Mouse (Mus musculus) liver, embryonic 15.5 days (tissue): ENCODE data around the gene Prps2. TPM values are rescaled to one million over a fixed set of nuclear protein-coding genes. Genes with fewer than 3 reads are reported as not detected.

Source experiments
- ATAC-seq: fragments of 200-750 bp; cut with Nextera tagmentation; 2 replicates; pipeline ENCODE4 v1.8.0; 2017; ENCODE audit warnings: moderate number of reproducible peaks, mild to moderate bottlenecking, moderate library complexity; ENCODE audit not compliant: insufficient read depth
- H3K27ac ChIP-seq: fragments of 300-500 bp; sonication (generic); replicated peaks from 2 replicates; pipeline ENCODE4 v1.5.1; 2015; ENCODE audit warnings: mild to moderate bottlenecking, inconsistent platforms
- H3K27me3 ChIP-seq: fragments of 300-500 bp; sonication (generic); 2 replicates; pipeline ENCODE4 v1.6.1; 2015; ENCODE audit warnings: mild to moderate bottlenecking, inconsistent platforms
- H3K36me3 ChIP-seq: fragments of 300-500 bp; sonication (generic); replicated peaks from 2 replicates; pipeline ENCODE4 v1.6.1; 2015; ENCODE audit warnings: moderate library complexity, mild to moderate bottlenecking, inconsistent platforms
- H3K4me1 ChIP-seq: fragments of 300-500 bp; sonication (generic); replicated peaks from 2 replicates; pipeline ENCODE4 v1.6.1; 2015; ENCODE audit warnings: inconsistent platforms
- H3K4me2 ChIP-seq: fragments of 300-500 bp; sonication (generic); 2 replicates; pipeline ENCODE4 v1.6.1; 2015; ENCODE audit warnings: moderate library complexity, mild to moderate bottlenecking, inconsistent platforms
- H3K4me3 ChIP-seq: fragments of 300-500 bp; sonication (generic); replicated peaks from 2 replicates; pipeline ENCODE4 v1.5.1; 2015; ENCODE audit warnings: mild to moderate bottlenecking, inconsistent platforms
- H3K9ac ChIP-seq: fragments of 300-500 bp; sonication (generic); 2 replicates; pipeline ENCODE4 v1.6.1; 2015; ENCODE audit warnings: moderate library complexity, mild to moderate bottlenecking, inconsistent platforms
- H3K9me3 ChIP-seq: fragments of 300-500 bp; sonication (generic); replicated peaks from 2 replicates; pipeline ENCODE4 v1.6.1; 2016; ENCODE audit warnings: inconsistent platforms
- WGBS: fragments of 180-500 bp; shearing (Covaris S2); methylation state at CpG from one replicate; pipeline ENCODE4 v1.1.7; 2015; ENCODE audit warnings: mixed read lengths; ENCODE audit not compliant: insufficient replicate concordance; 5-methylcytosine and 5-hydroxymethylcytosine counted together
- polyA plus RNA-seq: library from polyadenylated mRNA; unstranded; fragments of >200 nt; fragmentation: Nextera tagmentation; extraction: Ambion mirVana; gene quantifications from 2 replicates; pipeline ENCODE4 v1.2.1, GENCODE M21; 2015

The Prps2 gene
- polyA plus RNA-seq, 1 experiment from 2014 or later = 6.6 TPM

DNA sequence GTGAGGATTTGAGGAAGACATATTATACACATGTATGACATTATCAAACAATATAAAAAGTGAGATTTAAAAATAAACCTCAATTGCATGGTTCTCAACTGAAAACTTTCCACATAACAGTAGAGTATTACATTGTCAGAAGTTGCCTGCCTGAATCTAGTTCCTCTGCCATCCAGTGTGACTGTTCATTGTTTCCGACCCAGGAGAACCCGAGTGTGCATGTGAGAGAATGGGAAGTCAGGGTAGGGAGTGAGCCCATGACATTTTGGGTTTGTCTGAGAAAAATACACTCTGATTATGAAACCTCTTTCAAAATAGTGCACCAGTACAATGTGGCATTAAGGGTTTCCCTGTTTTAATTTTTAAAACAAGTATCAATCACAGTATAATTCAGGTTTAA is 28.9 kb downstream of the Prps2 start:
- no peaks in the 10 kb centered on the region for H3K36me3 ChIP-seq
- H3K9me3 ChIP-seq = no peaks in the 10 kb centered on the region
- H3K27me3 ChIP-seq = no peaks in the 10 kb centered on the region
- no peak overlapping the region for H3K27ac ChIP-seq
- no peak overlapping the region for H3K4me3 ChIP-seq
- H3K4me2 ChIP-seq = no peak overlapping the region
- no peaks in the 10 kb centered on the region for H3K4me1 ChIP-seq
- ATAC-seq = no peak
- WGBS = 77% methylated on average over 2 of the region's 2 CpGs
- H3K9ac ChIP-seq = no peak overlapping the region

DNA sequence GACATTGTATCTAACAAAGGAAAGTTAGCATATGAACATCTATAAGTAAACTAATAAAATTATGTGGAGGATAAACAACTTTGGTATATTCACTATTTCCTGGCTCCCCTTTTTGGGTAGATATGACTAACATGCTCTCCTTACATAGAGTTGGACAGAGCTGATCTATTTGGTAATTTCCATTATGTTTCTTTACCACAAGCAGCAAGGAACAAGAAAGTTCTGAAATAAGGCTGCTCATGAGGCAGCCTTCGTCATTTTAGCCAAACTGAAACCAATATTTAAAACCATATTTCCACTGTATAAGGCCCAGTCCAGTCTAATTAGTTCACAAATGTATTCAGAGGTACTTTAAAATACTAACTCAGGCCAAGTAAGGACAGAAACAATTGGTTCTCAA is 36.1 kb downstream of the Prps2 start:
- Histone ChIP-seq H3K9ac (no peak overlapping the region), H3K9me3 (no peaks in the 10 kb centered on the region), H3K27ac (no peak overlapping the region), H3K4me2 (no peak overlapping the region), H3K27me3 (no peaks in the 10 kb centered on the region), H3K4me1 (no peaks in the 10 kb centered on the region), H3K4me3 (no peak overlapping the region), H3K36me3 (no peaks in the 10 kb centered on the region)
- WGBS = 48% methylated on average over 1 of the region's 1 CpGs
- no peak for ATAC-seq

DNA sequence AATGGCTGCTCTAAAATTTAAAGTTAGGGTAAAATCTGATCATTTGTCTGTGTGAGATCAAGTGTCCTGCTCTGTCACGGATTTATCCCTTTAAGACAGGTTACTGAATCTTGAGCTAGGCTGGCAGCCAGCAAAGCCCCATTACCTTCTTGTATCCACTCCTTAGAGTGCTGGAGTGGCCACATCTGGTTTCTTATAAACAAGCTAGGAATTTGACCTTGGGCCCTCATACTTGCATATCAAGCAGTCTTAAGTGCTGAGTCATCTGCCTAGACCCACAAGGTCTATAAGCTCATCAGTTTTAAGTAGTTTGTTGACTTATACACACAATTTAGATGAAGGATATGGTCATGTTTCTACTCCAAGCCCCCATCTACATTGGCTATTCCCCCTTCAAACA is 38.2 kb downstream of the Prps2 start:
- no peaks in the 10 kb centered on the region for H3K9me3 ChIP-seq
- no peak overlapping the region for H3K9ac ChIP-seq
- no peaks in the 10 kb centered on the region for H3K36me3 ChIP-seq
- H3K4me2 ChIP-seq = no peak overlapping the region
- H3K4me1 ChIP-seq = no peaks in the 10 kb centered on the region
- H3K27ac ChIP-seq = no peak overlapping the region
- no peaks in the 10 kb centered on the region for H3K27me3 ChIP-seq
- H3K4me3 ChIP-seq = no peak overlapping the region
- ATAC-seq = no peak
- WGBS = 61% methylated on average over 1 of the region's 1 CpGs

DNA sequence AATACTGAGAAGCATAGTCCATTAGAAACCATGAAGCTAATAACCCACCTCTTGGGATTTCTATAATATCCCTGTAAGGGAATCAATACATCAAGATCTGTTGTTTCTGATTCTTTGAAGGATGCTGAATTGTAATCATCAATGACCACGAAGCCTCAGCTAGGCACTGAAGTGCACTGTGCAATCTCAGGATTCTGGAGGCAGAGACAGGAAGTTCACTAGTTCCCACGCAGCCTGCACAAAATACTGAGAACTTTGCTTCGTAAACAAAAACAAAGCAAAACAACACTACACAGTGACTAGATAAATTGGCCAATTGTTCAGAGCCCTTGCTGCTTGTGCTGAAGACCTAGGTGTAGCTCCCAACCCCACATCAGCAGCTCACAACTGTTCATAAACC is 40.7 kb downstream of the Prps2 start:
- Histone ChIP-seq H3K4me2 (no peak overlapping the region), H3K27ac (no peak overlapping the region), H3K4me1 (no peaks in the 10 kb centered on the region), H3K36me3 (no peaks in the 10 kb centered on the region), H3K9me3 (no peaks in the 10 kb centered on the region), H3K27me3 (no peaks in the 10 kb centered on the region), H3K4me3 (no peak overlapping the region), H3K9ac (no peak overlapping the region)
- WGBS = 56% methylated on average over 3 of the region's 3 CpGs
- no peak for ATAC-seq

DNA sequence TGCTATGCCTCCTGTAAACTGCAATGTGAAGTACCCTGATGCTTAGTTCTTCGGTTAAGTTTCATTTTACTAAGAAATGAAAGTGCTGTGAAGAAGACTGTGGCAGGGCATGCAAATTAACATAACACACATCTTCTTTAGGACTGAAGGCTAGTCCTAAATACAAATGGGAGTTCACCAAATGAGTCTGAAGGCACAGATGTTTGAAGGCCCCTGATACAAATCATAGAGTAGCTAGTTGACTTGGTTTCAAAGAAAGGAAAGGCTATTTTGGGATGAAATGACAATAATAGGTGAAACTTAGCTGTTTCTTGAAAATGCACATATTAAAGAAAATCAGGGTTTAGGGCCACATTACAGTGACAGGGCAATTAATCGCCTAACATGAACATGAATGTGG is 42.4 kb downstream of the Prps2 start:
- ATAC-seq = no peak
- no peaks in the 10 kb centered on the region for H3K4me1 ChIP-seq
- no peaks in the 10 kb centered on the region for H3K27me3 ChIP-seq
- H3K27ac ChIP-seq = no peak overlapping the region
- H3K4me2 ChIP-seq = no peak overlapping the region
- no peak overlapping the region for H3K9ac ChIP-seq
- no peak overlapping the region for H3K4me3 ChIP-seq
- H3K9me3 ChIP-seq = no peaks in the 10 kb centered on the region
- H3K36me3 ChIP-seq = no peaks in the 10 kb centered on the region
- 57% methylated on average over 2 of the region's 2 CpGs for WGBS

DNA sequence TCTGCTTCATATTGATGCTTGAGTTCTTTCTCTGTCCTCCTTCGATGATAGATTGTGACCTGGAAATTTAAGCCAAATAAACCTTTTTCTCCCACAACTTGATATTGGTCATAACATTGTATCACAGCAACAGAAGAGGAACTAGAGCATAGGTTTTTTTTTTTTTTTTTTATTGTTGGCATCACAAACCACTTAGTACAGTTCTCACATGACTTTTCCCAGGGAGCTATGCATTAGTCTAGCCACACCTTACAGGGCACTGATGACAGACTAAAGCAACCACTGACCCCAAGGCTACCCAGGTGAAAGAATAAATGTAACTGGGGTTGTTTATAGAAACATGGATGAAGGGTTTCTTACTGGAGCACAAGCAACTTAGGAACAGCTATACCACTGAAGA is 44.6 kb downstream of the Prps2 start:
- Histone ChIP-seq H3K4me1 (no peaks in the 10 kb centered on the region), H3K27ac (no peak overlapping the region), H3K4me3 (no peak overlapping the region), H3K9me3 (no peaks in the 10 kb centered on the region), H3K27me3 (no peaks in the 10 kb centered on the region), H3K9ac (no peak overlapping the region), H3K4me2 (no peak overlapping the region), H3K36me3 (no peaks in the 10 kb centered on the region)
- WGBS = 70% methylated on average over 1 of the region's 1 CpGs
- no peak for ATAC-seq

DNA sequence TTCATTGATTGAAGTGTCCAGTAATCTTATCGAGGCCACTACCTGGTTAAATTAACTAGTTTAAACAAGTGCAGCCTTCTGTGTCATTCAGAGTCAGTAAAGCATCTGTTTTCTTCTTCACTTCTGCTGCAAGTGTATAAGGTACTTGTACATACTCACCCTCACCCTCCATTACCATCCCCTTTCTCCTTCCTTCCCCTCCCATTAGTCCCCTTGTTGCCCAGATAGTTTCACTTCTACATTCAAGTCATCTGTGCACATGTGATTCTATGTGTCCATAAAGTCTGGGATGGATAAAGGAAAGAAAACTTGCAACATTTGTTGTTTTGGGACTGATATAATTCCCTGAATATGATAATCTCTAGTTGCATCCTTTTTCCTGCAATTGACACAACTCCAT is 48.0 kb downstream of the Prps2 start:
- Histone ChIP-seq H3K4me1 (no peaks in the 10 kb centered on the region), H3K27me3 (no peaks in the 10 kb centered on the region), H3K4me3 (no peak overlapping the region), H3K9ac (no peak overlapping the region), H3K9me3 (no peaks in the 10 kb centered on the region), H3K36me3 (no peaks in the 10 kb centered on the region), H3K27ac (no peak overlapping the region), H3K4me2 (no peak overlapping the region)
- ATAC-seq = no peak
- WGBS = 76% methylated on average over 1 of the region's 1 CpGs

DNA sequence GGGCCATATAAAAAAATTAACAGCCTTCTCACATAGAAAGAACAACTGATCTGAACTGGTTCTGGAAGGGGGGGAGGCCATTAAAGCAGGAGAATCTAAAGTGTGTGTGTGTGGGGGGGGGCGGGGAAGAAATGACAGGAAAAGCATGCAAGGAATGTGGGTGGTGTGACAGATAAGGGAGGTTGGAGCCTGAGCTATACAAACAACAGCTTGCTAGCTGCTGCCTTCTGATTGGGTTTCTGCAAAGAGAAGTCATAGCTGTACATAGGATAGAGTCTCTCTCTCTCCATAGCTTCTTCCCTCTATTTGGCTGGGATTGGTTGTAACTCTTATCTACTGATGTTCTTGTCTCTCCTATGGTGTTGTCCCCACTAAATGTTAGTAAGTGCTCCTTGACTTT is 49.9 kb downstream of the Prps2 start:
- peak; percentile 34; the same call in 1 of the 2 replicates for ATAC-seq
- Histone ChIP-seq H3K4me3 (no peak overlapping the region), H3K4me2 (no peak overlapping the region), H3K27ac (no peak overlapping the region), H3K36me3 (no peaks in the 10 kb centered on the region), H3K9ac (no peak overlapping the region), H3K27me3 (no peaks in the 10 kb centered on the region; the same call in 1 of the 2 replicates), H3K9me3 (no peaks in the 10 kb centered on the region), H3K4me1 (no peaks in the 10 kb centered on the region)
- 0% methylated on average over 1 of the region's 1 CpGs for WGBS

DNA sequence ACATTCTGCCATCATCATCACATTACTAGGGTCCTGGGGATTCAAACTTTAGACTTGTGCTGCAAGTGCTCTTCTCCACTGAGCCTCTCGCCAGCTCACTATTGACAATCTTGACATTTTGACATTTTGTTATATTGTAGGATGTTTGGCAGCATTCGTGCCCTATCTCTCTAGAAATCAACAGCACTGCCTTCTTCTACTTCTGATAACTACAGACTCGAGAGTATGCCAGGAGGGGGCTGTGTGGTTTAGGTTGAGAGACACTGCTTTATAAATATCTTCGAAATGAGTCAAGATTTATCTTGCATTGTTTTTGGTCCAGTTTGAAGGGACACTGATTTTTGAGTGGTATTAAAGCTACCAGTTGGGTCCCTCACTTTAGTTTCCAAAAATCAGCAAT is 51.6 kb downstream of the Prps2 start:
- no peak for ATAC-seq
- H3K9me3 ChIP-seq = no peaks in the 10 kb centered on the region
- 28% methylated on average over 4 of the region's 4 CpGs for WGBS
- H3K27me3 ChIP-seq = no peaks in the 10 kb centered on the region; the same call in 1 of the 2 replicates
- H3K4me1 ChIP-seq = no peaks in the 10 kb centered on the region
- no peak overlapping the region for H3K4me2 ChIP-seq
- H3K36me3 ChIP-seq = no peaks in the 10 kb centered on the region
- no peak overlapping the region for H3K9ac ChIP-seq
- no peak overlapping the region for H3K4me3 ChIP-seq
- no peak overlapping the region for H3K27ac ChIP-seq

DNA sequence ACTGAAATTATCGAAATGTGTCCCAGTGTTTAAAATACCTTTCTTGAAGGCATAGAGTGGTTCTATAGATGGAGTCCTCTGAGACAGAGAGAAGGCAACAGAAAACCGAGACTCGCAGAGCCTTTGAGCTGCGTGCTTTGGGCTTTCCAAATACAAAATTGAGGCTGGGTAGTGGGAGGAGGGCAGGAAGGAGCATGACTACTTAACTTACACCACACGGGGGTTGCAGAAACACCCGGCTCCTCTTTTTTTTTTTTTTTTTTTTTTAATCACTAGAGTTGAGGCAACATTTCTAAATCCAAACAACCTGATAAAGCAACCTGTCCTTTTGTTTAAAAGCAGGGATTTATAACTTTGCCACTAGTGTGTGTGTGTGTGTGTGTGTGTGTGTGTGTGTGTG is 52.1 kb downstream of the Prps2 start, which contains the start of gene Tlr7:
Tlr7 (minus strand) TSS at position 160 of the 400 bp plus-strand sequence.
- H3K36me3 ChIP-seq = no peaks in the 10 kb centered on the region
- no peaks in the 10 kb centered on the region for H3K9me3 ChIP-seq
- H3K4me2 ChIP-seq = no peak within 1 kb of the TSS
- H3K27me3 ChIP-seq = no peaks in the 10 kb centered on the region; the same call in 1 of the 2 replicates
- no peak within 1 kb of the TSS for H3K27ac ChIP-seq
- no peak for ATAC-seq
- WGBS = 46% methylated on average over 6 of the region's 6 CpGs
- no peak within 1 kb of the TSS for H3K4me3 ChIP-seq
- H3K9ac ChIP-seq = no peak within 1 kb of the TSS
- no peaks in the 10 kb centered on the region for H3K4me1 ChIP-seq

DNA sequence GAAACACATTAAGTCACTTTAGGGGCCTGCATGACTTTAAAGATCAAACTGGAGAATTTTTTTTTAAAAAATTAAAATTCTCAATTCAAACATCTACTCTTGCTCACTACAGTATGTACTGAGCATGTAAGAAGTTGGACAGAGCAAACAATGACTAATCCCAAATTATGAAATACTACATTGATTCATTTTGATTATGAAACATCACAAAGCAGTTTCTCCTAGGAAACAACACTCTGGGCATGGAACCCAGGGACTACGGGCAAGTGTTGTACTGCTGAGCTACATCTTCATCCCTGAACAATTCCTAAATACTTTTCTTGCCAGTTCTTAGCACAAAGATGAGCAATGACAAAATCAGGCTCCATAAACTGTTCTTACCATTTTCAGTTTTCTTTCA is 52.9 kb downstream of the Prps2 start:
- no peak overlapping the region for H3K4me2 ChIP-seq
- WGBS = 68% methylated on average over 1 of the region's 1 CpGs

DNA sequence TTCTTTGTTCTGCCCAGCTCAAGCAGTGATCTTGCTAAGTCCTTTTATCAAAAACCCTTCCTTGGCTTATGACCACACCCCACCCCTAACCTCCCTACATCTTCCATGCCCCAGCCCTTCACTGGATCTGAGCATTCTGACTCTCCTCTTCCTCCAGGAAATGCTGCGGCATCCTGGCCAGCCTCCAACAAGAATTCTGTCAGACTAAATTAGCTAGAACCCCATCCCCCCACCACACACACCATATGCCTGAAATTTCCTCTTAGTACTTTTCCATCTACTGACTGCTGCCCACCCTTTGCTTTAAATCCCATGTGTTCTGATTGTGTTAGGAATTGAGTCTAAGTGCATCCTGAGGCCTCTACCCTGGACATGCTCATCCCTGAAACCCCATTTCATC is 53.5 kb downstream of the Prps2 start:
- Histone ChIP-seq H3K9me3 (no peaks in the 10 kb centered on the region), H3K9ac (no peak overlapping the region), H3K4me3 (no peak overlapping the region), H3K4me1 (no peaks in the 10 kb centered on the region), H3K27me3 (no peaks in the 10 kb centered on the region; the same call in 1 of the 2 replicates), H3K27ac (no peak overlapping the region), H3K4me2 (no peak overlapping the region), H3K36me3 (no peaks in the 10 kb centered on the region)
- 21% methylated on average over 1 of the region's 1 CpGs for WGBS
- ATAC-seq = no peak

More for the DNA sequence above, 52.9 kb downstream of the Prps2 start:
- H3K4me3 ChIP-seq = no peak overlapping the region
- H3K4me1 ChIP-seq = no peaks in the 10 kb centered on the region
- no peak for ATAC-seq
- no peaks in the 10 kb centered on the region; the same call in 1 of the 2 replicates for H3K27me3 ChIP-seq
- H3K27ac ChIP-seq = no peak overlapping the region
- no peaks in the 10 kb centered on the region for H3K9me3 ChIP-seq
- no peaks in the 10 kb centered on the region for H3K36me3 ChIP-seq
- H3K9ac ChIP-seq = no peak overlapping the region
